Mouse (Mus musculus) neural tube, embryonic 11.5 days (tissue): Measurements from ENCODE around the gene Tent2. TPM values are rescaled to one million over a fixed set of nuclear protein-coding genes. Genes with fewer than 3 reads are reported as not detected.

ENCODE experiments used
- polyA plus RNA-seq: library from polyadenylated mRNA; unstranded; fragments of >200 nt; fragmentation: Nextera tagmentation; extraction: Ambion mirVana; gene quantifications from 2 replicates; pipeline ENCODE4 v1.2.1, GENCODE M21; 2014

Gene Tent2
- polyA plus RNA-seq, 1 experiment from 2014 or later = 81.6 TPM

Other genes starting within 250 kb of the Tent2 start
- gene Cmya5, start 47.7 kb downstream of the Tent2 start, polyA plus RNA-seq = 0.05 and 0.13 TPM in 2 replicates
- 14.0 and 16.4 TPM in 2 replicates for gene Homer1, start 107.2 kb upstream of the Tent2 start, polyA plus RNA-seq